Mouse (Mus musculus): Measurements from ENCODE around the gene Akap11. TPM values are rescaled to one million over a fixed set of nuclear protein-coding genes. Genes with fewer than 3 reads are reported as not detected.
A peak's percentile ranks its signal among the peaks of the same experiment; 100 is the strongest.

Gene Akap11
- polyA plus RNA-seq, 2 experiments: 5.4 to 8.2 TPM

DNA sequence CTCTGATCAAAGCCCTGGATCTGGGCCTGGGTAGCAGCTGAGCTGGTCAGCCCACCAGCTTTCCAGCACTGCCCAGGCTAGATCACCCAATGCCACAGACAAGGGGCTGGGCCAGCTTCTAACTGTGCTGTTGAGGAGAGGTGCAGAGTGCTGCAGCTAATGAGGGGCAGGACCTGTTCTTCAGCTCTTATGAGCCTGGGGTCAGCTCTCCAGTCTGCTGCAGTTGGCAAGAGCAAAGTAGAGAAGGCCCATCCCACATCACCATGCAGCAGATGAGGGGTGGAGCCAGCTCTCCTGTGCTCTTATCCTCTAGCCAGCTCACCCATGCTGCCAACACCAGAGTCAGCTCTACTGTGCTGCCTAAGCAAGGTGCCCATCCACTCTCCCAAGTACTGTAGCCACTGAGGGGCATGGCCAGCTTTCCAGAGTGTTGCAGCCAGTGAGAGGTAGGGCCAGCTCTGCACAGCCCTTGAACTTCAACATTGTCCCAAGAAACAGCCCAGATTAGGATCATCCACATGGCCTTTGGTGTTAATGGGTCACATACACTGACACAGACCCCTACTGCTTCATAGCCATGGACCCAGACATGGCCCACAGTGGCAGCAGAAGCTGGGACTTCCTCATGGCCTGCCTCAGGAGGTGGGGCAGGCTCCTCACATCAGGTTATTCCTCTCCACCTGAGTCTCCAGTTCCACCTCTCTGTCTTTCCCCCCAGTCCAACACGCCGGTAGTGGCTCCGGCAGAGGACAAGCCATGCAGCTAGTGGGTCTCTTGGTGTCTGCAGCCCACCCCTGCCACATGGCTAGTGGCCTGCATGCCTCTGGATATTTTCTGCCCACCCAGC lies 10.8 kb downstream of the Akap11 start:
- DNase-seq (ENCODE audit: low read depth in 3 of 3, low spot score in 3 of 3): no peak
- no peak for TF ChIP-seq CTCF (IDR thresholded peaks at IDR 0.05; ENCODE audit: low read depth)
- TF ChIP-seq EP300 (IDR thresholded peaks at IDR 0.05; ENCODE audit: low read depth): no peak
- Histone ChIP-seq H3K4me2 (ENCODE audit: low read depth) (no peak overlapping the region), H3K27me3 (ENCODE audit: control insufficient read depth, insufficient read depth, low read length) (no peaks in the 10 kb centered on the region), H3K36me3 (replicated peaks; ENCODE audit: control insufficient read depth, insufficient read depth, low read depth) (no peaks in the 10 kb centered on the region; the same call in 1 of the 2 replicates), H3K27ac (no peak overlapping the region), H3K4me3 (ENCODE audit: insufficient read depth in 1 of 2, low read depth in 2 of 2, low read length in 2 of 2) (no peak overlapping the region), H3K9me3 (ENCODE audit: control insufficient read depth, low read length) (no peaks in the 10 kb centered on the region), H3K4me1 (replicated peaks; ENCODE audit: control insufficient read depth in 2 of 2, insufficient read depth in 2 of 2, low read length in 1 of 2) (peaks cover 10 to 21% of the 10 kb centered on the region in 2 experiments), H3K9ac (replicated peaks) (no peak overlapping the region)
- ATAC-seq (ENCODE audit: insufficient read depth): peak; percentile 64
- 90% methylated on average over 3 of the region's 3 CpGs for WGBS (ENCODE audit: insufficient replicate concordance)

DNA sequence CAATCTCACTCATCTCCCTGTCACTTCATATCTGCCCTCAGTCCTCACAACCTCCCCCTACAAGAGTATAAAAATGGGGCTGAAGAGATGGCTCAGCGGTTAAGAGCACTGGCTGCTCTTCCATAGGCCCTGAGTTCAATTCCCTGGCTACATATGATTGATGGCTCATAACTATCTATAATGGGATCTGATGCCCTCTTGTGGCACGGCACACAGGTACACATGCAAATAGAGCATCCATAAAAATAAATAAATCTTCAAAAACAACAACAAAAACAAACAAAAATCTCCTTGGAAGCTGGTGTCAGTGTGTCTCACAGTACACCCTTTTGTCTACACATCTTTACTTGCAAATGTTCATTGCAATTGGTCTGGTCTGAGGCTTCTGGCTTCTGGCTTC lies 11.5 kb downstream of the Akap11 start:
- H3K4me1 ChIP-seq (replicated peaks; ENCODE audit: control insufficient read depth in 2 of 2, insufficient read depth in 2 of 2, low read length in 1 of 2): peaks cover 9 to 19% of the 10 kb centered on the region in 2 experiments
- no peak for DNase-seq (ENCODE audit: low read depth in 3 of 3, low spot score in 3 of 3)
- no peak overlapping the region for H3K4me3 ChIP-seq (ENCODE audit: insufficient read depth in 1 of 2, low read depth in 2 of 2, low read length in 2 of 2)
- 64% methylated on average over 2 of the region's 2 CpGs for WGBS (ENCODE audit: insufficient replicate concordance)
- no peaks in the 10 kb centered on the region for H3K9me3 ChIP-seq (ENCODE audit: control insufficient read depth, low read length)
- TF ChIP-seq EP300 (IDR thresholded peaks at IDR 0.05; ENCODE audit: low read depth) (no peak), CTCF (IDR thresholded peaks at IDR 0.05; ENCODE audit: low read depth) (peak; percentile 34; the same call in 1 of the 2 replicates)
- H3K27me3 ChIP-seq (ENCODE audit: control insufficient read depth, insufficient read depth, low read length): no peaks in the 10 kb centered on the region
- no peaks in the 10 kb centered on the region; the same call in 1 of the 2 replicates for H3K36me3 ChIP-seq (replicated peaks; ENCODE audit: control insufficient read depth, insufficient read depth, low read depth)
- no peak overlapping the region for H3K9ac ChIP-seq (replicated peaks)
- ATAC-seq (ENCODE audit: insufficient read depth): 0 out of 2 replicates have a peak, but pooled peaks have one; percentile 1
- H3K4me2 ChIP-seq (ENCODE audit: low read depth): no peak overlapping the region
- H3K27ac ChIP-seq: no peak overlapping the region

DNA sequence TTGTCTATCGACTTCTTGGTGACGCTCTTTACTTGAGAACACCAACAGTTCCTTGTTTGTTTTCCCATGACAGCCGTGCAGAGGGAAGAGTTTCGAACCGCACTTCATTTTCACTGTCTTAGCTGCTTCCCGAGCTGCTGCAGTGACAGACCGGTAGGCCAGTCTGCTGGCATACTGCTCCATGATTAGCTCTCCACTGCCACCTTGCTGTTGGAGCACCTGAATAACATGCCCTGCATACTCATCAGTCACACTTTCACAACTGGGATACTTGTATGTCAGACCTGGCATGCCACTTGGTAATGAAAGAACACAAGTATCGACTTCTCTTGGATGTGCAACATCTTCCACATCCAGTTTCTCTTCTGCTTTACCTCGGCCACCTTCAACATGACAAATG lies 25.9 kb downstream of the Akap11 start:
- WGBS (ENCODE audit: insufficient replicate concordance): 81% methylated on average over 9 of the region's 9 CpGs
- ATAC-seq (ENCODE audit: insufficient read depth) (peak; percentile 43; the same call in 1 of the 2 replicates), DNase-seq (ENCODE audit: low read depth in 3 of 3, low spot score in 3 of 3) (no peak)
- Histone ChIP-seq H3K4me2 (ENCODE audit: low read depth) (no peak overlapping the region), H3K4me1 (replicated peaks; ENCODE audit: control insufficient read depth in 2 of 2, insufficient read depth in 2 of 2, low read length in 1 of 2) (no peaks in the 10 kb centered on the region), H3K27ac (no peak overlapping the region), H3K9me3 (ENCODE audit: control insufficient read depth, low read length) (no peaks in the 10 kb centered on the region), H3K9ac (replicated peaks) (no peak overlapping the region), H3K27me3 (ENCODE audit: control insufficient read depth, insufficient read depth, low read length) (no peaks in the 10 kb centered on the region), H3K36me3 (replicated peaks; ENCODE audit: control insufficient read depth, insufficient read depth, low read depth) (peaks cover 20% of the 10 kb centered on the region), H3K4me3 (ENCODE audit: insufficient read depth in 1 of 2, low read depth in 2 of 2, low read length in 2 of 2) (no peak overlapping the region)
- TF ChIP-seq CTCF (IDR thresholded peaks at IDR 0.05; ENCODE audit: low read depth) (peak; percentile 73), EP300 (IDR thresholded peaks at IDR 0.05; ENCODE audit: low read depth) (no peak)

DNA sequence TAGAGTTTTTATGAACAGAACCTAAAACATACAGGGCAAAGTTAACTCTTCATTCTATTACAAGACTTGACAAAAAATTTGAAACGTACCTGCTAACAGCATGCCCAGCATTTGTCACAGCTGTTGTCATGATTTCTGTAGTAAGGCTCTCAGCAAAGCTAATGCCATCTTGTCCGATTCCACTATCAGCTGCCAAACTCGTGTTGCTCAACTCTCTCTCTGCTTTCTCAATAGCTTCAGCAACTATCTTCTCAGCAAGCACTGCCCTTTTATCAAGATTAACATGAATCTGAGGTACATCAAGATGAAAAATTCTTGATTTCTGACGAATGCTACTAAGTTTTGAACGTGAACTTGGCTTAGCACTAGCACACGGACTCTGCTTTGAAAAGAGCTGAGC lies 26.8 kb downstream of the Akap11 start:
- TF ChIP-seq EP300 (IDR thresholded peaks at IDR 0.05; ENCODE audit: low read depth): no peak
- no peak for TF ChIP-seq CTCF (IDR thresholded peaks at IDR 0.05; ENCODE audit: low read depth)
- DNase-seq (ENCODE audit: low read depth in 3 of 3, low spot score in 3 of 3): no peak
- no peak for ATAC-seq (ENCODE audit: insufficient read depth)

DNA sequence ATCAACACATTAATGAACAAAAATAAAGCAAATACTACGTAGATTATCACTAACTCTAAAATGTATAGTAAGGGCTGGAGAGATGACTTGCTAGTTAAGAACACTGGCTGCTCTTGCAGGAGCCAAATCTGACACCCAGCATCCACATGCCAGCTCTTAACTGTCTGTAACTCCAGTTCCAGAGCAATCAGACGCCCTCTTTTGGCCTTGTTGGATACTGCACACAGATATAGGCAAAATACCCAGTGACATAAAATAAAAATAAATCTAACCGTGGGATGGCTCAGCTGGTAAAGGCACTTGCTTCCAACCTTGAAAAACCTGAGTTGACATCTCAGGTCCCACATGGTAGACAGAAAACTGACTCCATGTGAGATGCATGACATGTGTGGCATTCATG lies 36.0 kb downstream of the Akap11 start:
- Histone ChIP-seq H3K4me1 (replicated peaks; ENCODE audit: control insufficient read depth in 2 of 2, insufficient read depth in 2 of 2, low read length in 1 of 2) (peaks cover 19 to 21% of the 10 kb centered on the region in 2 experiments), H3K4me3 (ENCODE audit: insufficient read depth in 1 of 2, low read depth in 2 of 2, low read length in 2 of 2) (no peak overlapping the region), H3K27ac (no peak overlapping the region), H3K9me3 (ENCODE audit: control insufficient read depth, low read length) (no peaks in the 10 kb centered on the region), H3K27me3 (ENCODE audit: control insufficient read depth, insufficient read depth, low read length) (no peaks in the 10 kb centered on the region), H3K36me3 (replicated peaks; ENCODE audit: control insufficient read depth, insufficient read depth, low read depth) (peaks cover 4% of the 10 kb centered on the region; the same call in 1 of the 2 replicates), H3K4me2 (ENCODE audit: low read depth) (no peak overlapping the region), H3K9ac (replicated peaks) (no peak overlapping the region)
- no peak for DNase-seq (ENCODE audit: low read depth in 3 of 3, low spot score in 3 of 3)
- 72% methylated on average over 3 of the region's 3 CpGs for WGBS (ENCODE audit: insufficient replicate concordance)
- ATAC-seq (ENCODE audit: insufficient read depth): no peak
- TF ChIP-seq EP300 (IDR thresholded peaks at IDR 0.05; ENCODE audit: low read depth) (no peak), CTCF (IDR thresholded peaks at IDR 0.05; ENCODE audit: low read depth) (peak; percentile 43; the same call in 1 of the 2 replicates)

More for the DNA sequence above, 26.8 kb downstream of the Akap11 start:
- Histone ChIP-seq H3K4me3 (ENCODE audit: insufficient read depth in 1 of 2, low read depth in 2 of 2, low read length in 2 of 2) (no peak overlapping the region), H3K9ac (replicated peaks) (no peak overlapping the region), H3K4me1 (replicated peaks; ENCODE audit: control insufficient read depth in 2 of 2, insufficient read depth in 2 of 2, low read length in 1 of 2) (no peaks in the 10 kb centered on the region), H3K4me2 (ENCODE audit: low read depth) (no peak overlapping the region), H3K27ac (no peak overlapping the region), H3K36me3 (replicated peaks; ENCODE audit: control insufficient read depth, insufficient read depth, low read depth) (peaks cover 20% of the 10 kb centered on the region), H3K27me3 (ENCODE audit: control insufficient read depth, insufficient read depth, low read length) (no peaks in the 10 kb centered on the region), H3K9me3 (ENCODE audit: control insufficient read depth, low read length) (no peaks in the 10 kb centered on the region)
- WGBS (ENCODE audit: insufficient replicate concordance): 73% methylated on average over 6 of the region's 6 CpGs

Measured in liver, embryonic 14.5 days (tissue).